Comparison of ENCODE assay signal across 24 mouse cellular contexts in genomic region chr14:111620821-111621220, GRCm38 (mm10). TPM values are rescaled to one million over a fixed set of nuclear protein-coding genes. Genes with fewer than 3 reads are reported as not detected.
DNase-seq lines count a peak whose midpoint lies in the region; ATAC-seq and TF ChIP-seq lines count a peak whose summit lies in the region.
"Had no signal": no experiment of that assay in that cellular context is flagged by ENCODE, and none has a peak within 500 bp of the region (broad histone marks: within the 10 kb centered on the region; RNA-seq: fewer than 3 reads in every experiment).

No protein-coding gene starts in this region.

- H3K36me3 ChIP-seq in myocyte (ENCODE audit: control insufficient read depth, insufficient read depth) = no peaks in the 10 kb centered on the region
- H3K36me3 ChIP-seq in midbrain, postnatal 0 days (ENCODE audit: insufficient read depth, low read length) = no peaks in the 10 kb centered on the region
- no peaks in the 10 kb centered on the region for H3K36me3 ChIP-seq in hindbrain, embryonic 12.5 days
- H3K36me3 ChIP-seq: embryonic facial prominence, embryonic 13.5 days; forebrain, embryonic 12.5 days; heart, embryonic 10.5 days; hindbrain, embryonic 13.5 days had no signal

- no peak overlapping the region for H3K4me2 ChIP-seq in myocyte (ENCODE audit: low read depth)
- H3K4me2 ChIP-seq in midbrain, postnatal 0 days (ENCODE audit: low read depth, low read length, poor library complexity, severe bottlenecking) = no peak overlapping the region
- H3K4me2 ChIP-seq in hindbrain, embryonic 12.5 days (replicated peaks) = no peak overlapping the region
- H3K4me2 ChIP-seq: embryonic facial prominence, embryonic 13.5 days; forebrain, embryonic 12.5 days; hindbrain, embryonic 13.5 days had no signal

- H3ac ChIP-seq in myocyte (ENCODE audit: control insufficient read depth, insufficient read length) = no peak overlapping the region

- no peaks in the 10 kb centered on the region for H3K27me3 ChIP-seq in myocyte (ENCODE audit: control insufficient read depth, insufficient read depth, insufficient read length)
- no peaks in the 10 kb centered on the region for H3K27me3 ChIP-seq in midbrain, postnatal 0 days (ENCODE audit: insufficient read depth, low read length)
- H3K27me3 ChIP-seq in hindbrain, embryonic 12.5 days = no peaks in the 10 kb centered on the region
- H3K27me3 ChIP-seq: embryonic facial prominence, embryonic 13.5 days; forebrain, embryonic 12.5 days; hindbrain, embryonic 13.5 days; Patski had no signal

- H3K9me3 ChIP-seq in midbrain, postnatal 0 days (ENCODE audit: low read length) = no peaks in the 10 kb centered on the region
- no peaks in the 10 kb centered on the region for H3K9me3 ChIP-seq in hindbrain, embryonic 12.5 days (replicated peaks)
- H3K9me3 ChIP-seq: embryonic facial prominence, embryonic 13.5 days; forebrain, embryonic 12.5 days; heart, embryonic 10.5 days; hindbrain, embryonic 13.5 days had no signal

- no peaks in the 10 kb centered on the region for H3K4me1 ChIP-seq in midbrain, postnatal 0 days (ENCODE audit: insufficient read depth, low read length)
- no peaks in the 10 kb centered on the region for H3K4me1 ChIP-seq in hindbrain, embryonic 12.5 days
- H3K4me1 ChIP-seq: embryonic facial prominence, embryonic 13.5 days; forebrain, embryonic 12.5 days; heart, embryonic 10.5 days; hindbrain, embryonic 13.5 days had no signal

- no peak overlapping the region for H3K4me3 ChIP-seq in myocyte
- H3K4me3 ChIP-seq in midbrain, postnatal 0 days (ENCODE audit: low read depth, low read length) = no peak overlapping the region
- no peak overlapping the region for H3K4me3 ChIP-seq in hindbrain, embryonic 12.5 days
- H3K4me3 ChIP-seq: embryonic facial prominence, embryonic 13.5 days; forebrain, embryonic 12.5 days; heart, embryonic 10.5 days; hindbrain, embryonic 13.5 days had no signal

- WGBS in midbrain, postnatal 0 days = 85% methylated on average over 2 of the region's 2 CpGs
- 73% methylated on average over 2 of the region's 2 CpGs for WGBS in hindbrain, embryonic 12.5 days

- no peak for DNase-seq in frontal cortex, postnatal 14 days (ENCODE audit: low spot score in 2 of 2)
- peak; percentile 11 for DNase-seq in right cerebral cortex, adult 18-20 months
- DNase-seq in right cerebral cortex, postnatal 14 days = no peak
- DNase-seq in midbrain, postnatal 0 days (ENCODE audit: low spot score) = no peak
- DNase-seq: adrenal gland, postnatal 14 days; B cell, adult 2 months; cerebellum, adult 18-20 months; cerebellum, adult 9-11 months; cerebellum, postnatal 36 days; gastrocnemius, postnatal 10 days; heart, adult 18-20 months; heart, postnatal 10 days; heart, postnatal 4 days had no signal

- H3K9ac ChIP-seq in midbrain, postnatal 0 days (replicated peaks; ENCODE audit: low read length, poor library complexity, severe bottlenecking) = no peak overlapping the region
- H3K9ac ChIP-seq in hindbrain, embryonic 12.5 days = no peak overlapping the region
- H3K9ac ChIP-seq: embryonic facial prominence, embryonic 13.5 days; forebrain, embryonic 12.5 days; hindbrain, embryonic 13.5 days had no signal

- peak; percentile 83 for ATAC-seq in frontal cortex, adult (ENCODE audit: low TSS enrichment)
- no peak for ATAC-seq in midbrain, postnatal 0 days (ENCODE audit: low FRiP score)
- ATAC-seq in hindbrain, embryonic 12.5 days (ENCODE audit: low FRiP score) = no peak
- ATAC-seq: activated CD4-positive, CD25-positive, alpha-beta regulatory T cell, adult 4 months; forebrain, embryonic 16.5 days; hindbrain, postnatal 0 days; Patski had no signal

- no peak for TF ChIP-seq CTCF in midbrain, postnatal 0 days (IDR thresholded peaks at IDR 0.05)

- H3K27ac ChIP-seq in midbrain, postnatal 0 days (ENCODE audit: low read depth, low read length) = no peak overlapping the region
- no peak overlapping the region for H3K27ac ChIP-seq in hindbrain, embryonic 12.5 days
- H3K27ac ChIP-seq: embryonic facial prominence, embryonic 13.5 days; forebrain, embryonic 12.5 days; heart, embryonic 10.5 days; hindbrain, embryonic 13.5 days; hindbrain, postnatal 0 days had no signal

- H3K79me2 ChIP-seq in myocyte (ENCODE audit: control insufficient read depth, insufficient read depth) = no peaks in the 10 kb centered on the region

- no peak for TF ChIP-seq POLR2A in myocyte (IDR thresholded peaks at IDR 0.05; ENCODE audit: insufficient read length, low read depth)

TF ChIP-seq in myocyte, 11 proteins besides CTCF, POLR2A, EP300 and RAD21:
- TF ChIP-seq MYOD1 (IDR thresholded peaks at IDR 0.05; ENCODE audit: control insufficient read depth in 1 of 3, insufficient read length in 2 of 3, low read depth in 2 of 3) (no peak), CEBPB (IDR thresholded peaks at IDR 0.05; ENCODE audit: insufficient read depth, poor library complexity, severe bottlenecking) (peak; percentile 49; the same call in 1 of the 2 replicates)

RNA-seq across cellular contexts. Expression of gene Slitrk5, which starts 54.1 kb away (rescaled TPM):
- polyA plus RNA-seq in myocyte (2012; fragmentation: generic; extraction: Trizol) = 0.04 TPM
- total RNA-seq in midbrain, postnatal 0 days (2014; rRNA removed) = 55.0 and 55.5 TPM in 2 replicates
- 30.4 and 31.0 TPM in 2 replicates for polyA plus RNA-seq in midbrain, postnatal 0 days (2015; fragmentation: Nextera tagmentation; extraction: Ambion mirVana)
- 28.7 and 31.1 TPM in 2 replicates for polyA plus RNA-seq in hindbrain, embryonic 12.5 days (2016; fragmentation: Nextera tagmentation; extraction: Ambion mirVana)
- polyA plus RNA-seq: Patski had no signal

Comparison
In these comparisons a context has a peak if more than half of its experiments do, and no peak if none do; other contexts are left out.
1. RNA of gene Slitrk5, which starts 54.1 kb away (polyA plus RNA-seq): 30.4 to 31.0 TPM in midbrain, postnatal 0 days and 28.7 to 31.1 TPM in hindbrain, embryonic 12.5 days; 0.04 TPM in myocyte (single experiment); every median in the first group is over 10 times any median in the second.